Mouse (Mus musculus): Measurements from ENCODE around the gene Jhy. TPM values are rescaled to one million over a fixed set of nuclear protein-coding genes. Genes with fewer than 3 reads are reported as not detected.

Gene Jhy
- polyA plus RNA-seq, 1 experiment from 2014 or later: 0.99 TPM

DNA sequence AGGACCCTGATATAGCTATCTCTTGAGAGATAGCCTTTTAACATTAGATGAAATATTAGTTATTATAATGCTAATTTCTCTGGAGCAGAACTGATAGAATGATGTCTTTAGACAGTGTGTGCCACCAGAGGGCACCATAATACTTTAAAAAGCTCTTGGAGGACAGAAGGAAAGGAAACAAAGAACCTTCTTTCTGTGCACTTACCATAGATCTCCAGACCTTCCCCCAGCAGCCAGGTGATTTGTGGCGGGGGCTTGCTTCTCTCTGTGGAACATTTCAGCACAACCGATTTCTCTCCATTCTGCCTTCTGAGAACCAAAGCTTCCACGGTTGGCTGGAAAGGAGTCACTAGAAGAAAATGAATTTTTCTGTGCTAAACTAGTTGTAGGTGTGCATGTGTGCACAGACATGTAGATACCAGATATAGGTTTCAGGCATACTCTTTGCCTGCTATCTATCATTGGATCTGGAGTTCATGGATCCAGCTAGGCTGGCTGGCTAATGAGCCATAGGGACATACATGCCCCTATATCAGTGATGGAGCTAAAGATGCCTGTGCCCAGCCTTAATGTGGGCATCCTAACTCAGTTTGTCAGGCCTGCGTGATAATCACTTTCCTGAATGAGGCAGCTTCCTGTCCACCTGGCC lies 26.1 kb upstream of the Jhy start:
- peak overlapping the region; percentile 42; the same call in 1 of the 2 replicates for H3K9ac ChIP-seq (ENCODE audit: low read length)
- 43% methylated on average over 4 of the region's 4 CpGs for WGBS
- H3K4me2 ChIP-seq (ENCODE audit: low read length): no peak overlapping the region
- 0 out of 2 replicates have a peak, but pooled peaks cover 5% of the 10 kb centered on the region for H3K4me1 ChIP-seq (ENCODE audit: control insufficient read depth, insufficient read depth, low read length)
- H3K9me3 ChIP-seq (replicated peaks; ENCODE audit: control insufficient read depth, low read length): no peaks in the 10 kb centered on the region
- H3K27ac ChIP-seq (ENCODE audit: low read depth, low read length): peak overlapping the region; percentile 30; the same call in 1 of the 2 replicates
- H3K36me3 ChIP-seq (ENCODE audit: control insufficient read depth, insufficient read depth, low read length): no peaks in the 10 kb centered on the region
- H3K4me3 ChIP-seq (ENCODE audit: low read depth, low read length): no peak overlapping the region
- ATAC-seq: peak; percentile 84
- DNase-seq (ENCODE audit: low spot score): peak; percentile 93
- no peaks in the 10 kb centered on the region for H3K27me3 ChIP-seq (replicated peaks; ENCODE audit: control insufficient read depth, insufficient read depth, low read length)

DNA sequence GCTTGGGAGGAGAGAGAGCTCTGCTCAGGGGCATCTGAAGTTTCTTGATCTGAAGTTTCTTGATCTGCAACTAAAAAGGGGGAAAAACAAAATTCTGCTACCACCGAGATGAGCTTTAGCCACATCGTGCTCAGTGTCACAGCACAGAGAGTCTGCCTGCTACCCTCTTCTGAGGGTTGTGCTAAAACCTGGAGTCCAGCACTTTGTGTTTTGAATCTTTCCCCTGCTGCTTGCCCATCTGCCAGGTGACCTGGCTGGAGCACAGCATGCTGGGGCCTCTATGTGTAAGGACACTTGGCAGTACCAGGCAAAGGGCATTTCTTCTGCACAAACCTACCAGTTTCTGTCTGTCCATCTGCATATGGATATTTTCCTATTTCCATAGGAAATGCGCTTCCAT lies 20.4 kb upstream of the Jhy start:
- Histone ChIP-seq H3K27ac (ENCODE audit: low read depth, low read length) (no peak overlapping the region), H3K9ac (ENCODE audit: low read length) (no peak overlapping the region), H3K27me3 (replicated peaks; ENCODE audit: control insufficient read depth, insufficient read depth, low read length) (no peaks in the 10 kb centered on the region), H3K4me3 (ENCODE audit: low read depth, low read length) (no peak overlapping the region), H3K4me2 (ENCODE audit: low read length) (no peak overlapping the region), H3K9me3 (replicated peaks; ENCODE audit: control insufficient read depth, low read length) (no peaks in the 10 kb centered on the region), H3K36me3 (ENCODE audit: control insufficient read depth, insufficient read depth, low read length) (no peaks in the 10 kb centered on the region), H3K4me1 (ENCODE audit: control insufficient read depth, insufficient read depth, low read length) (no peaks in the 10 kb centered on the region)
- ATAC-seq: no peak
- 70% methylated on average over 3 of the region's 3 CpGs for WGBS
- DNase-seq (ENCODE audit: low spot score): no peak

DNA sequence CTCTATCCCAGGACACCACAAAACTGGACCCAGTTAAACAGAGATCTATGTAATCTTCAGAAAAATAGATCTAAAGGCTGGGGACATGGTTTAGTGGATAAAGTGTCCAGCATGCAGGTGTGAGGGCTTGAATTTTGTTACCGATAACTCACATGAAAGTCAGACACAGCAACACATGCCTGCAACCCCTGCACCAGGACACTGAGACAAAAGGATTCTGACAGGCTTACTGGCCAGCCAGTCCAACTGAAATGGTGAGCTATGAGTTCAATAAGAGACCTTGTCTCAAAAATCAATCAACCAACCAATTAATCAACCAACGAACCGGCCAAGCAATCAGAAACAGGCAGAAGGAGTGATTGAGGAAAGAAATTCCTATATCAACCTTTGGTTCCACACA lies 19.8 kb upstream of the Jhy start:
- DNase-seq (ENCODE audit: low spot score) (no peak), ATAC-seq (no peak)
- Histone ChIP-seq H3K4me3 (ENCODE audit: low read depth, low read length) (no peak overlapping the region), H3K36me3 (ENCODE audit: control insufficient read depth, insufficient read depth, low read length) (no peaks in the 10 kb centered on the region), H3K27me3 (replicated peaks; ENCODE audit: control insufficient read depth, insufficient read depth, low read length) (no peaks in the 10 kb centered on the region), H3K27ac (ENCODE audit: low read depth, low read length) (no peak overlapping the region), H3K9ac (ENCODE audit: low read length) (no peak overlapping the region), H3K4me1 (ENCODE audit: control insufficient read depth, insufficient read depth, low read length) (no peaks in the 10 kb centered on the region), H3K9me3 (replicated peaks; ENCODE audit: control insufficient read depth, low read length) (no peaks in the 10 kb centered on the region), H3K4me2 (ENCODE audit: low read length) (no peak overlapping the region)
- 86% methylated on average over 3 of the region's 3 CpGs for WGBS

DNA sequence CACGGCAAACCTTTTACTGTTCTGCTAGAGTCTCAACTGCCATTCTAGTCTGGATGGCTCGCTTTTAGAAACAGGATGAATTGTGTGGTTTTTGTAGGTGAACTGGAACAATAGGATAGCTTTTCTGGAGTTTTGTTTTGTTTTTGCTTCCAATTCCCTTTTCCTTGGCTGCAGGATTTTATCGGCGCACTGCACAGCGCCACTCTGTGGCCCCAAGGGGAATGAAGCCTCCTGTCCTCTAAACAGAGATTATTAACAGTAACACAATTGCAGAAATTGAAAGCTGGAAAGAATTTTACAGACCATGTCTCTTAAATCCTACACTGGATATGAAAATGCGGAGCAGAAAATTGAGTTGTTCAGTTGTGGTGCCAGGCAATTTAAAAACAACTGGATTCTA lies 18.6 kb upstream of the Jhy start:
- Histone ChIP-seq H3K36me3 (ENCODE audit: control insufficient read depth, insufficient read depth, low read length) (no peaks in the 10 kb centered on the region), H3K9ac (ENCODE audit: low read length) (no peak overlapping the region), H3K4me3 (ENCODE audit: low read depth, low read length) (no peak overlapping the region), H3K27ac (ENCODE audit: low read depth, low read length) (no peak overlapping the region), H3K9me3 (replicated peaks; ENCODE audit: control insufficient read depth, low read length) (no peaks in the 10 kb centered on the region), H3K4me1 (ENCODE audit: control insufficient read depth, insufficient read depth, low read length) (no peaks in the 10 kb centered on the region), H3K4me2 (ENCODE audit: low read length) (no peak overlapping the region), H3K27me3 (replicated peaks; ENCODE audit: control insufficient read depth, insufficient read depth, low read length) (no peaks in the 10 kb centered on the region)
- no peak for ATAC-seq
- peak; percentile 53 for DNase-seq (ENCODE audit: low spot score)
- WGBS: 29% methylated on average over 6 of the region's 6 CpGs

DNA sequence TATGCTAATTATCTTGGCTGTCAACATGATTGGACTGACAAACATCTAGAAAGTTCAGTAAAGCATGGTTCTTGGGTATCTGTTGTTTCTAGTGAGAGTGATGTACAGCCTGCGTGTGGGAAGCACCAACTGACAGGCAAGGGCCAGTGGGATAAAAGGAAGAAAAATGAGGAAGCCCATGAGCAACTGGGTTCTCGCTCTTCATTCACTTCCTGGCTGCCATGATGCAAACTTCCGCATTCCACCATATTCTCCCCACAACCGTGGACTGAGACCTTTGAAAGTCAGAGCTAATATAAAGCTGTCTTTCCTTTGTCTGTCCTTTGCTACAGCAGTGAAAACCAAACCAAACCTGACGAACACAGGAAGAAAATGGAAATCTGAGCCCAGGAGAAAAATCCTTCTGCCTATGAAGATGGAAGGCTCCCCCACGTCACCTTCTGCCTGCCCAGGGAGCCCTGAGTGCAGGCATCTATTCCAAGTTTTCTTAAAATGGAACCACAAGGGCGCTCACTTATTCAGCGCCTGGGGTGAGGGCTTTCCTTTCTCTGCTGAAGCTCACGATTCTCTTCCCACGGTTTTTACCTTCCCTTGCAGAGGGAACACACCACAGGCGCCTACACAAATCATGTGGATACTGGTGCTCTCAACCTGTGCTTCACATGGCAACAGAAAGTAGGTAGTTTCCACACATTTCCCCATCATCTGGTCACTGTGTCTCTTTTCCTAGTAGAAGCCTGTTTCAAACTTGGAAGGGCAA lies 10.3 kb upstream of the Jhy start:
- Histone ChIP-seq H3K4me3 (ENCODE audit: low read depth, low read length) (no peak overlapping the region), H3K9me3 (replicated peaks; ENCODE audit: control insufficient read depth, low read length) (no peaks in the 10 kb centered on the region), H3K9ac (ENCODE audit: low read length) (no peak overlapping the region), H3K27me3 (replicated peaks; ENCODE audit: control insufficient read depth, insufficient read depth, low read length) (no peaks in the 10 kb centered on the region), H3K4me2 (ENCODE audit: low read length) (no peak overlapping the region), H3K36me3 (ENCODE audit: control insufficient read depth, insufficient read depth, low read length) (no peaks in the 10 kb centered on the region), H3K27ac (ENCODE audit: low read depth, low read length) (no peak overlapping the region), H3K4me1 (ENCODE audit: control insufficient read depth, insufficient read depth, low read length) (no peaks in the 10 kb centered on the region)
- ATAC-seq (no peak), DNase-seq (ENCODE audit: low spot score) (no peak)
- WGBS: 78% methylated on average over 11 of the region's 11 CpGs

DNA sequence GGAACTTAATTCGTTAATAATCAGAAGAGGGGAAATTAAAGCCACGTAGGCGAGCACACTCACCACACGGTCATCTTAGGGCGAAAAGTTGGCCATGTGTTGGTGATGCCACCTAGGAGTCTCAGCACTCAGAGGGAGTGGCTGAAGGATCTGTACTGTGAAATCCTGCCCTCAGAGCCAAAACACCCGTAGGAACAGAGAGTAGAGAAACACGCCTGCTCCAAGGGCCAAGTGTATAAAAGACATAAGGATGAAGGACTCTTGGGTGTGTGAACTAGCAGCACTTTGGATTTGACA lies 448 bp upstream of the Jhy start:
- H3K36me3 ChIP-seq (ENCODE audit: control insufficient read depth, insufficient read depth, low read length): no peaks in the 10 kb centered on the region
- 15% methylated on average over 7 of the region's 7 CpGs for WGBS
- ATAC-seq (no peak), DNase-seq (ENCODE audit: low spot score) (no peak)
- H3K4me3 ChIP-seq (ENCODE audit: low read depth, low read length): peak overlapping the region; percentile 44
- H3K9me3 ChIP-seq (replicated peaks; ENCODE audit: control insufficient read depth, low read length): no peaks in the 10 kb centered on the region
- peaks cover 18% of the 10 kb centered on the region for H3K27me3 ChIP-seq (replicated peaks; ENCODE audit: control insufficient read depth, insufficient read depth, low read length)
- H3K4me1 ChIP-seq (ENCODE audit: control insufficient read depth, insufficient read depth, low read length): peaks cover 8% of the 10 kb centered on the region; the same call in 1 of the 2 replicates
- H3K27ac ChIP-seq (ENCODE audit: low read depth, low read length): no peak overlapping the region
- H3K4me2 ChIP-seq (ENCODE audit: low read length): peak overlapping the region; percentile 93
- peak overlapping the region; percentile 72 for H3K9ac ChIP-seq (ENCODE audit: low read length)

DNA sequence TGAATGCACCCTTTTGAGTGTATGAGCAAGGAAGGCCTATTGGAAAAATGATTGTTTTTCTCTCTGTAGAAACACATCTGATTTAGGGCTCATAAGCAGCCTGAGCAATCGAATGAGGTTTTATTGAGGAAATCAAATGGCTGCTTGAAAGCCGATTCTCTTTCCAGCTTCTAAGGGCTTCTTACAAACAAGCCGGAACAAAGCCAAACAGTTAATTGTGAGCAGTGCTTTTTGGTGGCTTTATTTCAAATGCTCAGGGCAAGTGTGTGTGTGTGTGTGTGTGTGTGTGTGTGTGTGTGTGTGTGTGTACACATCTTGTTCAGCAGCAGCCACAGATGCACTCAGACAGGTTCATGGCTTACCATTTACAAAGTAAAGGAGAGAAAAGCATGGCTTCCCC lies 2.5 kb downstream of the Jhy start:
- Histone ChIP-seq H3K36me3 (ENCODE audit: control insufficient read depth, insufficient read depth, low read length) (no peaks in the 10 kb centered on the region), H3K4me3 (ENCODE audit: low read depth, low read length) (no peak overlapping the region), H3K27me3 (replicated peaks; ENCODE audit: control insufficient read depth, insufficient read depth, low read length) (peaks cover 18% of the 10 kb centered on the region), H3K27ac (ENCODE audit: low read depth, low read length) (no peak overlapping the region; the same call in 1 of the 2 replicates), H3K4me2 (ENCODE audit: low read length) (no peak overlapping the region), H3K9ac (ENCODE audit: low read length) (no peak overlapping the region), H3K4me1 (ENCODE audit: control insufficient read depth, insufficient read depth, low read length) (peaks cover 8% of the 10 kb centered on the region; the same call in 1 of the 2 replicates), H3K9me3 (replicated peaks; ENCODE audit: control insufficient read depth, low read length) (no peaks in the 10 kb centered on the region)
- ATAC-seq (no peak), DNase-seq (ENCODE audit: low spot score) (peak; percentile 56)
- WGBS: 29% methylated on average over 3 of the region's 3 CpGs

DNA sequence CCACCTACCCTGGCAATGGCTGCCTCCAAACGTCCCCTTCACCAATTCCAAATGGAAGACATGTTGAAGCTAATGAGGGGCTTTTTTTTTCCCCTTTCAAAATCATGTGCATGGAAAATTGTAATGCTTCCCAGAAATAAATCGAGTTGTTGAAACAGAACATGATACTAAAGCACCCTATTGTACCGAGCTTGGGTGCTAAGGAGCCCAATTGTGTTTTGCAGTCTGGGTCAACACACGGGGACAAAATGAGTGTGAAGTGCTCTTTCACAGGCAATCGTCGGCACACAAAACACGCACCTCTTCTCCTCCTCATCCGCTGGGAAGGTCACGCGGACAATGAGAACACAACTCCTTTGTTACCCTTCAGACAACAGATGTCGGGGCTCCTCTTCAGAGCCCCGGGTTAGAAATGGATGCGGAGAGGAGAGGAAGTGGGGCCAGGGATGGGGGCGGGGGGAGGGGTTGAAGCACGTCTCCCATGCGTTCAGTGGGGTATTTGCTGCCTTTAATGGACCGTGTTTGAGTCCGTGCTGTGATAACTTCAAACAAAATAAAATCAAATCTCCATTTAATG lies 14.8 kb downstream of the Jhy start:
- Histone ChIP-seq H3K36me3 (ENCODE audit: control insufficient read depth, insufficient read depth, low read length) (no peaks in the 10 kb centered on the region), H3K4me2 (ENCODE audit: low read length) (peak overlapping the region; percentile 41), H3K27ac (ENCODE audit: low read depth, low read length) (no peak overlapping the region), H3K9ac (ENCODE audit: low read length) (0 out of 2 replicates have a peak overlapping the region, but pooled peaks have one; percentile 0), H3K9me3 (replicated peaks; ENCODE audit: control insufficient read depth, low read length) (no peaks in the 10 kb centered on the region), H3K4me3 (ENCODE audit: low read depth, low read length) (no peak overlapping the region), H3K27me3 (replicated peaks; ENCODE audit: control insufficient read depth, insufficient read depth, low read length) (no peaks in the 10 kb centered on the region), H3K4me1 (ENCODE audit: control insufficient read depth, insufficient read depth, low read length) (peaks cover 5% of the 10 kb centered on the region; the same call in 1 of the 2 replicates)
- ATAC-seq (peak; percentile 57), DNase-seq (ENCODE audit: low spot score) (peak; percentile 44)
- WGBS: 36% methylated on average over 18 of the region's 18 CpGs

DNA sequence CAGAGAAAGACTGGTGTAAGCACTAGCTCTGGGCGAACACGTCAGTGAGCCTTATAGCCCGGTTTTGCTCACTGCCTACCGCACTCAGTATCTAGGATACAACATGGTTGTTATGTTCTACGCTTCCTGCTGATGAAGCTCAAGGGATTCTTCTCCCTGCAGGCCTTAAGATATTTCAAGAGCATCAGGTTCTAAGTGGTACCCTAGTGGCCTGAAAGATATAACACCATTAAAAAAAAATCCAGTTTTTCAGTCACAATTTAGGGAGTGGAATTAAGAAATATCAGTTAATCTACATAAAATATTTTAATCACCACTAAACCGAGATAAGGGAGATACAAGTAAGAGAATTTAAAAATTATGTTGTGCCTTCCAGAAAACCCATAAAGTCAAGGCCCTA lies 15.4 kb downstream of the Jhy start:
- no peak overlapping the region for H3K27ac ChIP-seq (ENCODE audit: low read depth, low read length)
- no peaks in the 10 kb centered on the region for H3K9me3 ChIP-seq (replicated peaks; ENCODE audit: control insufficient read depth, low read length)
- H3K4me3 ChIP-seq (ENCODE audit: low read depth, low read length): no peak overlapping the region
- no peak for ATAC-seq
- H3K9ac ChIP-seq (ENCODE audit: low read length): no peak overlapping the region
- no peaks in the 10 kb centered on the region for H3K27me3 ChIP-seq (replicated peaks; ENCODE audit: control insufficient read depth, insufficient read depth, low read length)
- 96% methylated on average over 6 of the region's 6 CpGs for WGBS
- no peak for DNase-seq (ENCODE audit: low spot score)
- H3K36me3 ChIP-seq (ENCODE audit: control insufficient read depth, insufficient read depth, low read length): no peaks in the 10 kb centered on the region
- peaks cover 5% of the 10 kb centered on the region; the same call in 1 of the 2 replicates for H3K4me1 ChIP-seq (ENCODE audit: control insufficient read depth, insufficient read depth, low read length)
- H3K4me2 ChIP-seq (ENCODE audit: low read length): no peak overlapping the region

Measured in forebrain, embryonic 14.5 days (tissue).